Mouse (Mus musculus) spleen, embryonic (tissue): ENCODE results near the gene Pacsin2.
"Not testable (repeated sequence)": the region's sequence is repeated elsewhere in the genome, so short reads cannot be mapped to it uniquely, and the experiment has no call there.

Source experiments
- CTCF ChIA-PET: fragments of 350-600 bp; sonication (Branson Sonifier 250); formaldehyde crosslinking; loops from one replicate; lab custom pipeline; 2022; lab: Charles Lee

The Pacsin2 gene

GRCm38 (mm10) chr15:83382467-83382866, 81.9 kb downstream of the Pacsin2 start:
- CTCF ChIA-PET: interaction anchor here (0.6 kb wide), 1 partner anchor 46 kb away, joined by 9 read pairs; no protein-coding TSS in a partner anchor

- CTCF ChIA-PET: no interaction called here
Measured at GRCm38 (mm10) chr15:83377153-83377552, 87.3 kb downstream of the Pacsin2 start.

GRCm38 (mm10) chr15:83375136-83375535, 89.3 kb downstream of the Pacsin2 start:
- CTCF ChIA-PET: no interaction called here

- CTCF ChIA-PET: interaction anchor here (0.6 kb wide), 1 partner anchor 10 kb away, joined by 5 read pairs; no protein-coding TSS in a partner anchor
Measured at GRCm38 (mm10) chr15:83374076-83374475, 90.3 kb downstream of the Pacsin2 start.

- CTCF ChIA-PET: interaction anchor here (0.6 kb wide), 1 partner anchor 28 kb away, joined by 4 read pairs; no protein-coding TSS in a partner anchor
Measured at GRCm38 (mm10) chr15:83368702-83369101, 95.7 kb downstream of the Pacsin2 start.

- CTCF ChIA-PET: no interaction called here
Measured at GRCm38 (mm10) chr15:83368261-83368660, 96.1 kb downstream of the Pacsin2 start.

GRCm38 (mm10) chr15:83366933-83367552, 97.4 kb downstream of the Pacsin2 start:
- CTCF ChIA-PET: no interaction called here

GRCm38 (mm10) chr15:83365697-83366096, 98.7 kb downstream of the Pacsin2 start:
- CTCF ChIA-PET: no interaction called here

- CTCF ChIA-PET: no interaction called here
Measured at GRCm38 (mm10) chr15:83364194-83364593, 100.2 kb downstream of the Pacsin2 start.

- CTCF ChIA-PET: not testable (repeated sequence)
Measured at GRCm38 (mm10) chr15:83362813-83363212, 101.6 kb downstream of the Pacsin2 start.

GRCm38 (mm10) chr15:83360899-83361298, 103.5 kb downstream of the Pacsin2 start:
- CTCF ChIA-PET: not testable (repeated sequence)

GRCm38 (mm10) chr15:83360140-83360539, 104.3 kb downstream of the Pacsin2 start:
- CTCF ChIA-PET: no interaction called here

GRCm38 (mm10) chr15:83358476-83358875, 105.9 kb downstream of the Pacsin2 start:
- CTCF ChIA-PET: no interaction called here

GRCm38 (mm10) chr15:83351546-83351945, 112.9 kb downstream of the Pacsin2 start:
- CTCF ChIA-PET: no interaction called here

GRCm38 (mm10) chr15:83350859-83351258, 113.5 kb downstream of the Pacsin2 start:
- CTCF ChIA-PET: no interaction called here

- CTCF ChIA-PET: no interaction called here
Measured at GRCm38 (mm10) chr15:83349954-83350711, 114.3 kb downstream of the Pacsin2 start, which contains the start of gene Arfgap3. Arfgap3 (minus strand) TSS chr15:83350247.

- CTCF ChIA-PET: no interaction called here
Measured at GRCm38 (mm10) chr15:83349225-83349953, 115.0 kb downstream of the Pacsin2 start.

GRCm38 (mm10) chr15:83348747-83349146, 115.7 kb downstream of the Pacsin2 start:
- CTCF ChIA-PET: no interaction called here

- CTCF ChIA-PET: no interaction called here
Measured at GRCm38 (mm10) chr15:83345898-83346529, 118.4 kb downstream of the Pacsin2 start.

GRCm38 (mm10) chr15:83344956-83345355, 119.5 kb downstream of the Pacsin2 start:
- CTCF ChIA-PET: interaction anchor here (1.0 kb wide), 1 partner anchor 14 kb away, joined by 3 read pairs; no protein-coding TSS in a partner anchor

- CTCF ChIA-PET: no interaction called here
Measured at GRCm38 (mm10) chr15:83344157-83344556, 120.2 kb downstream of the Pacsin2 start.

GRCm38 (mm10) chr15:83338908-83339307, 125.5 kb downstream of the Pacsin2 start:
- CTCF ChIA-PET: no interaction called here
